Mouse (Mus musculus) stomach, embryonic 15.5 days (tissue): Measurements from ENCODE around the gene Slc35e3. TPM values are rescaled to one million over a fixed set of nuclear protein-coding genes. Genes with fewer than 3 reads are reported as not detected.
A peak's percentile ranks its signal among the peaks of the same experiment; 100 is the strongest.

ENCODE experiments used
- ATAC-seq: fragments of 200-750 bp; cut with Nextera tagmentation; 2 replicates; pipeline ENCODE4 v1.8.0; 2017; ENCODE audit warnings: low read depth, moderate number of reproducible peaks, moderate TSS enrichment; ENCODE audit not compliant: insufficient read depth, low FRiP score
- H3K27ac ChIP-seq: fragments of 300-500 bp; sonication (generic); 2 replicates; pipeline ENCODE4 v1.5.1; 2015; ENCODE audit warnings: mild to moderate bottlenecking, inconsistent platforms
- H3K27me3 ChIP-seq: fragments of 300-500 bp; sonication (generic); replicated peaks from 2 replicates; pipeline ENCODE4 v1.6.1; 2015; ENCODE audit warnings: inconsistent platforms
- H3K36me3 ChIP-seq: fragments of 300-500 bp; sonication (generic); 2 replicates; pipeline ENCODE4 v1.6.1; 2015; ENCODE audit warnings: inconsistent platforms
- H3K4me1 ChIP-seq: fragments of 300-500 bp; sonication (generic); 2 replicates; pipeline ENCODE4 v1.6.1; 2015; ENCODE audit warnings: inconsistent platforms
- H3K4me2 ChIP-seq: fragments of 300-500 bp; sonication (generic); 2 replicates; pipeline ENCODE4 v1.6.1; 2015; ENCODE audit warnings: mild to moderate bottlenecking, inconsistent platforms
- H3K4me3 ChIP-seq: fragments of 300-500 bp; sonication (generic); replicated peaks from 2 replicates; pipeline ENCODE4 v1.5.1; 2015; ENCODE audit warnings: inconsistent platforms
- H3K9ac ChIP-seq: fragments of 300-500 bp; sonication (generic); 2 replicates; pipeline ENCODE4 v1.6.1; 2015; ENCODE audit warnings: inconsistent platforms
- H3K9me3 ChIP-seq: fragments of 300-500 bp; sonication (generic); 2 replicates; pipeline ENCODE4 v1.6.1; 2016; ENCODE audit warnings: inconsistent platforms
- WGBS: fragments of 180-500 bp; shearing (Covaris S2); methylation state at CpG from one replicate; pipeline ENCODE4 v1.1.7; 2015; 5-methylcytosine and 5-hydroxymethylcytosine counted together
- polyA plus RNA-seq: library from polyadenylated mRNA; unstranded; fragments of >200 nt; fragmentation: Nextera tagmentation; extraction: Ambion mirVana; gene quantifications from 2 replicates; pipeline ENCODE4 v1.2.1, GENCODE M21; 2015

The Slc35e3 gene
- polyA plus RNA-seq, 1 experiment from 2014 or later = 16.5 TPM

DNA sequence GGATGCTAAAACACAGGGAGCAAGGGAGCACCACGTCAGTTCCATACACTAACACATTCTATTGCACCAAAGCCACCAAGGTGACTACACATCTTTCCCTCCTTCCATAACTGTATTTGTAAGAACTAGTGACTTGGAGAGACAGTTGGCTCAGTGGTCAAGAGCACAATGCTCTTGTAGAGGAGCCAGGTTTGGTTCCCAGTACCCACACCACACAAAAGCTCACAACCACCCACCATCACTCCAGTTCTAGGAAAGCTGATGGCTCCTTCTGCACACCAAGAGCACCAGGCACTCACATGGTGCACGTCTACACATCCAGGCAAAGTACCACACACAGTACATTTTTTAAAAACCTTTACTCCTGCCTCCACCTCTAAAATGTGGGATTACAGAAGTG, 35.9 kb upstream of the Slc35e3 start:
- no peaks in the 10 kb centered on the region for H3K4me1 ChIP-seq
- no peak for ATAC-seq
- H3K9ac ChIP-seq = no peak overlapping the region
- H3K36me3 ChIP-seq = peaks cover 50% of the 10 kb centered on the region
- H3K27ac ChIP-seq = no peak overlapping the region
- no peaks in the 10 kb centered on the region for H3K27me3 ChIP-seq
- H3K4me2 ChIP-seq = no peak overlapping the region
- no peaks in the 10 kb centered on the region for H3K9me3 ChIP-seq
- no peak overlapping the region for H3K4me3 ChIP-seq
- 91% methylated on average over 2 of the region's 2 CpGs for WGBS

DNA sequence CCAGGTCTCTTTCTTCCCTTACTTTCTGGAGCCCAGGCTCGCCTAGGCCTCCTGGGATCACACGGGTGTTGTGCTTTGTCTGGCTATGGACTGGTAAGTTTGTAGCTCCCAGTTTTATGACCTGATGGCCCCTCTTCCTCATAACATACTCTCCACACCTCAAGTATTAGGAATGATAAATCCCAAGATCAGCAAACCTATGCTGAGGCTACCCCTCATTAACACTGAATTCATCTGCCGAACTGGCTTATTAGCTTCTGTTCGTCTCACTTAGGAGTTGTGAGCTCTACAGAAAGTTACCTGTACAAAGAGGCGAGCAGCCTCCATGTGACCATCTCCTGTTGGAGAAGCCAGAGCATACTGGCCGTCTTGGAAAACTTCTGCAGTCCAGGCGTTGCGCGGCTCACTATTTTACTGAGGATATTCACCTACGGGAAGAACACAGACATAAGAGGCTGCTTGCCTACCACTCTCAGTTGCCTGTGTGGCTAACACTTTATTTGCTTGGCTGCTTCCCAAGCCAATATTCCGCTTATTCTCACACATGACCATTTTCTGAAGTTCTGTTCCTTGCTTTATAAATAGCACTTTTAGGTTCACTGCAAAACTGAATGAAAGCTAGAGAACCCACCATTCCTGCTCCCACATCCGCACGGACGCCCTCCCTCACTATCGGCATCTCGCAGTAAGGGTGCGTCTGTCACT, 35.0 kb upstream of the Slc35e3 start:
- Histone ChIP-seq H3K9ac (no peak overlapping the region), H3K4me1 (no peaks in the 10 kb centered on the region), H3K27ac (no peak overlapping the region), H3K27me3 (no peaks in the 10 kb centered on the region), H3K9me3 (no peaks in the 10 kb centered on the region), H3K36me3 (peaks cover 50% of the 10 kb centered on the region), H3K4me2 (no peak overlapping the region), H3K4me3 (no peak overlapping the region)
- 92% methylated on average over 17 of the region's 17 CpGs for WGBS
- no peak for ATAC-seq

DNA sequence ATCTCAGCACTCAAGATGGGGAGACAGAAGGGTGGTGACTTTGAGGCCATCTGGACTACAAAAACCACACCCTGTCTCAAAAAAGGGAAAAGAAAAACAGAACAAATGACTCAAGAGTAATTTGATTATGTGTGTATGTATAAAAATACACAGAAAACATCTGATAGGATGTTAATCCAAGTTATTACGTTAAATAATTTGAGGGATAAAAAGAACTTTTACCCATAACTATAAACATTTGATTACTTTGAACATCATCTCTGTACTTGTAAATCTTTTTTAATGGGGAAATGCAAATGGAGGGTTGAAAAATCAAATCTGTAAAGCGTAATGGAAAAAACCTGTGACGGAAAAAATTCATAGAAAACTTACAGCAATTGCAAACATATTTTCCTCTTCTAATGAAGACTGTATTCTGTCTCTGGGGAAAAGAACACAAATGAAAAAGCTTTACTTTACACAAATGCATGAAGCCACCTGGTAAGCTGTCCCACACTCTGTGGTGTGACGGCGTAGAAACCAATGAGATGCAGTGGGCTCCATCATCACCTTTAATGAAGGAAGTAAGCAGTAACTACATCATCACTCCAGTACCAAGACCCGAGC, 34.2 kb upstream of the Slc35e3 start:
- Histone ChIP-seq H3K27me3 (no peaks in the 10 kb centered on the region), H3K4me1 (no peaks in the 10 kb centered on the region), H3K4me2 (no peak overlapping the region), H3K36me3 (peaks cover 47% of the 10 kb centered on the region), H3K9ac (no peak overlapping the region), H3K27ac (no peak overlapping the region), H3K9me3 (no peaks in the 10 kb centered on the region), H3K4me3 (no peak overlapping the region)
- ATAC-seq = no peak
- 92% methylated on average over 6 of the region's 6 CpGs for WGBS

DNA sequence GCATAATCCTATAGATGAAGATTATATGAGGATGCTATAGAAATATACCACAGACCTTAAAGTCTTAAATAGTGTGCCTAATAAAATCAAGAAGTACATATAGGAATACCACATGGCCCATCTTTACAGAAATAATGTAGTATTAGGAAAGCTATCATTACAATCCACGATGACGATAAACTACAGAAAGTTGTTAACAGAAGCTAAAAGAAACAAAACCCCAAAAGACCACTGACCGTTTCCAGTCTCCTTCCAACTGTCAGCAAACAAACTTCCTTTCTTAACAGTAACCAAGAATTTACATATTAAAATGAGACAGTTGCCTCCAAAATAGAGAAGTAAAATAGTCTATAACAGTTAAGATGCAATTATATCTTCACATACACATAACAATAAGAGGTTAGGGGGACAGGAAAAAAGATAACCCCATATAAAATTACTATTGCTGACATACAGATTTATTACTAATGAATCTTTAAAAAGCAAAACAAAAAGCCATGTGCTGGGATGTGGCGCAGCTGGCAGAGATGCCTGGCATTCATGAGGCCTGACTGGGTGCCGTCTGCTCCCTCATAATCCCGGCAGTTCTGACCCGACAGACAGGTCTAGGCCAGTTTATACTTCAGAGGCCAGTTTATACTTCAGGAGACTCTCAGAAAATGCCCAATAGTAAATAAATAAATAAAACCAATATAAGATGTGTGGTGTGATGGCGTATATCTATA, 33.6 kb upstream of the Slc35e3 start:
- Histone ChIP-seq H3K4me3 (no peak overlapping the region), H3K4me1 (no peaks in the 10 kb centered on the region), H3K4me2 (no peak overlapping the region), H3K27ac (no peak overlapping the region), H3K36me3 (peaks cover 52% of the 10 kb centered on the region), H3K9me3 (no peaks in the 10 kb centered on the region), H3K9ac (no peak overlapping the region), H3K27me3 (no peaks in the 10 kb centered on the region)
- 90% methylated on average over 8 of the region's 8 CpGs for WGBS
- ATAC-seq = no peak

DNA sequence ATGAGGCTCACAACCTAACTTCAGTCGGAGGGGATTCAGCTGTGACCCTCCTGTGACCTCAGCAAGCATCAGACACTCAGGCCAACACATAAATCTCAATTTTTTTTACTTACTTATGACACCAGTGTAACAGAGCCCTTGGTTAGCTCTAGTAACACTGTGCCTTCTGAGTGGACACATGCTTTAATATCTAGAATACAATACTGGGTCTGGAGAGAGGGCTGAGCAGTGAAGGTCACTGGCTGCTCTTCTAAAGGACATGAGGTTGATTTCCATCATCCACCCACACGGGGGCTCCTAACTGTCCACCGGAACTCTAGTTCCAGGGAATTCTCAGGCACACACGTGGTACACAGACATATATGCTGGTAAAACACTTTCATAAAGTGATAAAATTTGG, 32.8 kb upstream of the Slc35e3 start:
- H3K4me2 ChIP-seq = no peak overlapping the region
- no peak overlapping the region for H3K4me3 ChIP-seq
- no peak overlapping the region for H3K27ac ChIP-seq
- H3K4me1 ChIP-seq = no peaks in the 10 kb centered on the region
- no peaks in the 10 kb centered on the region for H3K9me3 ChIP-seq
- no peak overlapping the region for H3K9ac ChIP-seq
- 84% methylated on average over 4 of the region's 4 CpGs for whole genome bisulfite sequencing
- no peak for ATAC-seq
- peaks cover 57% of the 10 kb centered on the region for H3K36me3 ChIP-seq
- H3K27me3 ChIP-seq = no peaks in the 10 kb centered on the region

DNA sequence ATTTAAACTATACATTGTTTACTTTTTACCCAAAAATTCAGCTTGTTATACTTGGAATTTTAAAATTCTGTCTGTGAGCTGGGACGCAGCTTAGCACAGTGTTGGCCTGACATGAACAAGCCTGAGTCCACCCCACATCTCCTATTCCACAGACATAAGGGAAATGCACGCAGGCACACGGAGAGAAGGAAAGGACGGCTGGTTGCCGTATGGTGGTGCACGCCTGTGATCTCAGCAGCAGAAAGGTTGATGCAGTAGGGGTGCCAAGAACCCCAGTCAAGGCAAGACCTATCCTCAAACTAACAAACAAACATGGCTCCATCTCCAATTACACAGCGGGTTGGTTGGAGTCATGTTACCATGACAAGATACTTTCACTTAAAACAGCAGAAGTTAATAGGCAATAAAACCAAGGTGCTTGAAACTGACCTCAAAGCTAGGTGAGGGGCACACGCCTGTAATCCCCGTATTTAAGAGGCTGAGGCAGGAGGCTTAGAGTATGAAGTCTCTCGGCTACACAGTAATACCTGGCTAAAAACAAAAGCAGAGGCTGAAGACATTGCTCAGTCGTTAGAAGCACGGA, 32.3 kb upstream of the Slc35e3 start:
- Histone ChIP-seq H3K27me3 (no peaks in the 10 kb centered on the region), H3K4me2 (no peak overlapping the region), H3K9me3 (no peaks in the 10 kb centered on the region), H3K4me3 (no peak overlapping the region), H3K4me1 (no peaks in the 10 kb centered on the region), H3K36me3 (peaks cover 54% of the 10 kb centered on the region), H3K9ac (no peak overlapping the region), H3K27ac (no peak overlapping the region)
- WGBS = 93% methylated on average over 12 of the region's 12 CpGs
- no peak for ATAC-seq

DNA sequence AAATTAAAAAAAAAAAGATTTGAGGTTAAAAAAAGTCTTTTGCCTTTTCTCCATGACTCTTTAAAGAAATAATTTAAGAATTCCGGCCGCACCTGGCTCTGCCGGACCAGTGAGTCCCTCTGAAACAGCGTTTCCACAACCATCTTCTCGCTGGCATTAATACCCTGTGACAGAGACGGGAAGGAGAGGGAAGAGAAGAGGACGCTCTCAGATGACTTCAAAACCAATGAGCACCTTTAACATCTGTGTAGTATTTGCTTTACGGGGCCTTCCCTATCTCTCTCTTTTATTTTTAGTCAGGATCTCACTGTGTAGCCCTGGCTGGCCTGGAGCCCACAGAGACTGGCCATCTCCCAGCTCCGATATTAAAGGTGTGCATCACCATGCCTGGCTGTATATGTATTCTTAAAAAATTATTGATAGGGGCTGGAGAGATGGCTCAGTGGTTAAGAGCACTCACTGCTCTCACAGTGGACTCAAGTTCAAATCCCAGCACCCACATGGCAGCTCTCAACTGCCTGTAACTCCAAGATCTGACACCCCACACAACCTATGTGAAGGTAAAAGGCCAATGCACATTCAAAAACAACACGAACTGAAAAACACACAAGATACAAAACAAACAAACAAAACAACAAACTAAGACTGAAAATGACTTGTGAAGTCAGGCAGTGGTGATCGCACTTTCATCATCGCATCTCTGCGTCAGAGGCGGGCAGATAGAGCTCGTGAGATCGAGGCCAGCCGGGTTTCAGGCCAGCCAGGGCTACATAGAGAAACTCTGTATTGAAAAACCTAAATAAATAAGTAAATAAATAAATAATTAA, 31.5 kb upstream of the Slc35e3 start:
- peaks cover 58% of the 10 kb centered on the region for H3K36me3 ChIP-seq
- no peak for ATAC-seq
- H3K9me3 ChIP-seq = no peaks in the 10 kb centered on the region

DNA sequence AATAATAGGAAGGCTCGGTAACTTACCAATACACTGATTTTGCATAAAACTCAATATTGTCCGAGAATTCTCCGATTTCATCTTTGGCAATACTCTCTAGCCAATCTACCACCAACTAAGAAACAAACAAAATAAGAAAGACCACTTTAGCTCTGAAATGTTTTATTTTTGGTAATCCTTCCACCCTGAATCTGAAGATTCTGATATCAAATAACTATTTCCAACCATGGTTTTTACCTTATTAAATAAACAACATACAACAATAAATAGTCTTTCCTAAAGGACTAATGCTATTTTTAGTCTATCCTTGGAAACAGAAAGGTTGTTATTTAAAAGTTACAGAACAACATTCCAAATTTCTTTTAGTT, 30.9 kb upstream of the Slc35e3 start:
- Histone ChIP-seq H3K36me3 (peaks cover 60% of the 10 kb centered on the region), H3K4me1 (no peaks in the 10 kb centered on the region), H3K9me3 (no peaks in the 10 kb centered on the region), H3K27ac (no peak overlapping the region), H3K9ac (no peak overlapping the region), H3K27me3 (no peaks in the 10 kb centered on the region), H3K4me2 (no peak overlapping the region), H3K4me3 (no peak overlapping the region)
- no peak for ATAC-seq
- 98% methylated on average over 3 of the region's 3 CpGs for WGBS

More for the DNA sequence above, 31.5 kb upstream of the Slc35e3 start:
- no peak overlapping the region for H3K9ac ChIP-seq
- 95% methylated on average over 17 of the region's 17 CpGs for WGBS
- H3K27ac ChIP-seq = no peak overlapping the region
- no peak overlapping the region for H3K4me3 ChIP-seq
- H3K4me1 ChIP-seq = no peaks in the 10 kb centered on the region
- no peaks in the 10 kb centered on the region for H3K27me3 ChIP-seq
- H3K4me2 ChIP-seq = no peak overlapping the region

DNA sequence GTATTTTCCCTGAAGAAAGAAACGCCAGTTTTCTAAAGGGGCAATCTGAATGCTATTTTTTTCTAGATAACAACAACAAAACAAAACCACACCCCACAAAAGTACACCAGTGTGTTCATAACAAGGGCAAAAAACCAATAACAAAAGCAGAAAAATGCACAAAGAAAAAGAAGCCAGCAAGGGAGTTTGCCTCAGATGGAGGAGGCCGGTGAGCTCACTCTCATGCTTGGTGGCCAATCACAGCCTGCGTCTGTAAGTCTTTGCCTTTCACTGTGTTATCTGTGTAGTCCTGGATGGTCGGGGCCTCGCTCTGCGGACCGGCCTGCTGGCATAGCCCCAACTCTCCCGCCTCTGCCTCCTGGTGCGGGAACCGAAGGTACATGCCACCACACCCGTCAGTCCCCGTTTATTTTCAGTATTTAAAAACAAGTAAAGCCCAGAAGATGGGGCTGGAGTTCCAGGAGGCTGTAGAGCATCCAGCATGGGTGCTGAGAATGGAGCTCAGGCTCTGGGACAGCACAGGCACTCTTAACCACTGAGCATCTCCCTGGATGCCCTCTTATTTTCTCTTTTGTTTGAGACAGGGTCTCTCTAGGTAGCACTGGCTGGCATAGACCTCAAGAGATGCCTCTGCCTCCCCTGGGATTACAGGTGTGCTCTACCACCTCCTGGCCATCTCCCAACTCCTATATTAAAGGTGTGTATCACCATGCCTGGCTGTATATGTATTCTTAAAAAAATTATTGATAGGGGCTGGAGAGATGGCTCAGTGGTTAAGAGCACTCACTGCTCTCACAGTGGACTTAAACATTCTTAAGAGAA, 30.3 kb upstream of the Slc35e3 start:
- ATAC-seq = no peak
- no peak overlapping the region for H3K4me3 ChIP-seq

DNA sequence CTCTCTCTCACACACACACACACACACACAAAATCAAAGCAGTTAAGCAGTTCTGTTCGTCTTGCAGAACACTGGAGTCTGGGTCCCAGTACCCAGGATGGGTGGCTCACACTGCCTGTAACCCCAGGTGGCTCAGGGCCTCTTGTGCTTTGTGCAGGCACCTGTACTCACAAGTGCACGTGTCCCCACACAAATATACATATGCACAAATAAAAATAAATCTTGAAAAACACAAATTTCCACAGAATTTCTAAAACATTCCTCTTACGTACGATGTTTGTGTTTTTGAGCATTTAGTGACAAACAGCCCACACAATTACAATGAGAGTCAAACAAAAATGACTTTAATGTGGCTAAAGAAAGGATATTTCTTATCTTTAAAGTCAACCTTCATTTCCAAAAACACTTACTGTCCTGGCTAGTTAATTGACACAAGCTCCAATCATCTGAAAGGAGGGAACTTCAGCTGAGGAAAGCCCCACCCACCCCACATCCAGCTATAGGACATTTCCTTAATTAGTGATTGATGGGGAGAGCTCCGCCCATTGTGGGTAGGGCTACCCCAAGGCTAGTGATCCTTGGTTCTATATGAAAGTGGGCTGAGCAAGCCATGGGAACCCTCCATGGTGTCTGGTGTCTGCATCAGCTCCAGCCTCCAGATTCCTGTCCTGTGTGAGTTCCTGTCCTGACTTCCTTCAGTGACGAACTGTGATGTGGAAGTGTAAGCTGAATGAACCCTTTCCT, 29.4 kb upstream of the Slc35e3 start:
- Histone ChIP-seq H3K27me3 (no peaks in the 10 kb centered on the region), H3K4me2 (no peak overlapping the region), H3K9ac (no peak overlapping the region), H3K36me3 (peaks cover 45% of the 10 kb centered on the region), H3K4me3 (no peak overlapping the region), H3K27ac (no peak overlapping the region), H3K4me1 (no peaks in the 10 kb centered on the region), H3K9me3 (no peaks in the 10 kb centered on the region)
- ATAC-seq = peak; percentile 35; the same call in 1 of the 2 replicates
- 82% methylated on average over 6 of the region's 6 CpGs for WGBS

More for the DNA sequence above, 30.3 kb upstream of the Slc35e3 start:
- peaks cover 54% of the 10 kb centered on the region for H3K36me3 ChIP-seq
- no peaks in the 10 kb centered on the region for H3K27me3 ChIP-seq
- H3K4me1 ChIP-seq = no peaks in the 10 kb centered on the region
- no peak overlapping the region for H3K4me2 ChIP-seq
- WGBS = 82% methylated on average over 12 of the region's 12 CpGs
- H3K27ac ChIP-seq = no peak overlapping the region
- H3K9me3 ChIP-seq = no peaks in the 10 kb centered on the region
- no peak overlapping the region for H3K9ac ChIP-seq
